Mouse (Mus musculus): ENCODE data around the gene Dpy19l3.

DNA sequence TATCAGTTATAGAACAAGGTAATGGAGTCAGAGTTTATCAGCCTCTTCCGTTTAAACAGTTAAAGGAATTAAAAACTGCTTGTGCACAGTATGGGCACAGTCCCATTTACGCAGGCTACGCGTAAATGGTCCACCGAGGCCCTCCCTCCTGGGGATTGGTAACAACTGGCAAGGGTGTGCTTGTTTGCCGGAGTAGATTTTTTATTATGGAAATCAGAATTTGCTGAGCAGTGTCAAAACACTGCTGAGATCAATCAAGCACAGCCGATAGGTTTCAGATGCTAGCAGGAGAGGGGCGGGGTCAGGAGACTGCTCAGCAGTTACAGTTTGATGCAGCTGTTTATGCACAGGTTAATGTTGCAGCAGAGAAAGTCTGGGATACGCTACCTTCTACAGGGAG, 66.0 kb downstream of the Dpy19l3 start:
- TF ChIP-seq POLR2A (IDR thresholded peaks at IDR 0.05; ENCODE audit: low read depth, low read length) (no peak), CTCF (IDR thresholded peaks at IDR 0.05; ENCODE audit: extremely low read depth, insufficient read depth, insufficient read length, insufficient replicate concordance) (no peak)

All from spleen, adult 2 months (tissue).